Mouse (Mus musculus) myocyte (in vitro differentiated cells): ENCODE measurements around the gene Calhm4.

ENCODE experiments used
- CEBPB ChIP-seq: IDR thresholded peaks from 2 replicates; pipeline ENCODE4 v1.6.1; 2011; ENCODE audit warnings: mild to moderate bottlenecking, moderate library complexity; ENCODE audit not compliant: poor library complexity, insufficient read depth, severe bottlenecking
- E2F4 ChIP-seq: IDR thresholded peaks from one replicate; pipeline ENCODE4 v1.6.1; 2011; ENCODE audit warnings: mild to moderate bottlenecking, control low read depth, moderate library complexity; ENCODE audit not compliant: insufficient read depth
- MAX ChIP-seq: IDR thresholded peaks from one replicate; pipeline ENCODE4 v1.6.1; 2011; ENCODE audit warnings: low read depth, mild to moderate bottlenecking, control low read depth
- MYOD1 ChIP-seq, 3 experiments: IDR thresholded peaks; one replicate each; pipeline ENCODE4 v1.6.1; 2011; ENCODE audit warnings: control low read depth in 2 of 3, low read depth in 2 of 3, mild to moderate bottlenecking in 2 of 3, moderate library complexity in 1 of 3; ENCODE audit not compliant: insufficient read length in 2 of 3, control insufficient read depth in 1 of 3
- MYOG ChIP-seq, 3 experiments: IDR thresholded peaks; one replicate each; pipeline ENCODE4 v1.6.1; 2011; ENCODE audit warnings: control low read depth in 2 of 3, low read depth in 2 of 3, mild to moderate bottlenecking in 2 of 3; ENCODE audit not compliant: insufficient read length in 2 of 3, control insufficient read depth in 1 of 3, insufficient read depth in 1 of 3
- POLR2A ChIP-seq: IDR thresholded peaks from one replicate; pipeline ENCODE4 v1.6.1; 2011; ENCODE audit warnings: low read depth, mild to moderate bottlenecking, control low read depth, moderate library complexity; ENCODE audit not compliant: insufficient read length
- POLR2AphosphoS2 ChIP-seq: IDR thresholded peaks from one replicate; pipeline ENCODE4 v1.6.1; 2011; ENCODE audit warnings: low read depth, control low read depth; ENCODE audit not compliant: insufficient read length
- REST ChIP-seq: IDR thresholded peaks from one replicate; pipeline ENCODE4 v1.6.1; 2011; ENCODE audit warnings: mild to moderate bottlenecking, control low read depth, moderate library complexity; ENCODE audit not compliant: insufficient read depth, insufficient read length
- SRF ChIP-seq: IDR thresholded peaks from one replicate; pipeline ENCODE4 v1.6.1; 2011; ENCODE audit warnings: low read depth; ENCODE audit not compliant: control insufficient read depth, insufficient read length
- TCF12 ChIP-seq: IDR thresholded peaks from one replicate; pipeline ENCODE4 v1.6.1; 2011; ENCODE audit warnings: mild to moderate bottlenecking, control low read depth; ENCODE audit not compliant: poor library complexity, insufficient read depth, severe bottlenecking
- TCF3 ChIP-seq: IDR thresholded peaks from one replicate; pipeline ENCODE4 v1.6.1; 2011; ENCODE audit warnings: low read depth, control low read depth; ENCODE audit not compliant: insufficient read length

DNA sequence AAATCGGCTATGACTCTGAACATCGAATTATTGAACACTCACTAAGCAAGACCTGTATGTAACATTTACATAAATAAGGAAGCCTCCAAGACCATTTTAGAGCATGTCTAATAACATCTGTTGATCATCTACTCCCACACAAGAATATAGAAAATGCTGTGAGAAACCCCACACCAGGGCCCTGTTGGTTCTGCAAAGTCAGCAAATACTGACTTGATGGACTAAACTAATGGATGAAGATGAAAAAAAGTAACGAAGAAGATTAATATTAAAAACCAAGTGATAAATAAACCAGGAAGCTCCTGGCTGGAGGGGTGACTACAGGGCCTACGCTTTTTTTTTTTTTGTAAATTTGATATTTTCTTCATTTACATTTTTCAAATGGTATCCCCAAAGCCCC is 31.5 kb downstream of the Calhm4 start:
- TF ChIP-seq POLR2A (no peak), SRF (no peak), REST (no peak), MYOD1 (IDR thresholded peaks at IDR 0.05; ENCODE audit: control insufficient read depth in 1 of 3, insufficient read length in 2 of 3, low read depth in 2 of 3) (no peak), TCF12 (no peak), POLR2AphosphoS2 (no peak), CEBPB (no peak), MAX (no peak), MYOG (IDR thresholded peaks at IDR 0.05; ENCODE audit: control insufficient read depth in 1 of 3, insufficient read depth in 1 of 3, insufficient read length in 2 of 3, low read depth in 2 of 3) (no peak), E2F4 (no peak), TCF3 (no peak)
